Mouse (Mus musculus) forelimb bud, embryonic 11.5 days (tissue): ENCODE measurements around the gene Thada.
A peak's percentile ranks its signal among the peaks of the same experiment; 100 is the strongest.

ENCODE experiments used
- DNase-seq: peaks from one replicate; pipeline ENCODE4 v3.0.0-alpha.2; 2012; ENCODE audit warnings: low read depth, low spot score

The Thada gene

DNA sequence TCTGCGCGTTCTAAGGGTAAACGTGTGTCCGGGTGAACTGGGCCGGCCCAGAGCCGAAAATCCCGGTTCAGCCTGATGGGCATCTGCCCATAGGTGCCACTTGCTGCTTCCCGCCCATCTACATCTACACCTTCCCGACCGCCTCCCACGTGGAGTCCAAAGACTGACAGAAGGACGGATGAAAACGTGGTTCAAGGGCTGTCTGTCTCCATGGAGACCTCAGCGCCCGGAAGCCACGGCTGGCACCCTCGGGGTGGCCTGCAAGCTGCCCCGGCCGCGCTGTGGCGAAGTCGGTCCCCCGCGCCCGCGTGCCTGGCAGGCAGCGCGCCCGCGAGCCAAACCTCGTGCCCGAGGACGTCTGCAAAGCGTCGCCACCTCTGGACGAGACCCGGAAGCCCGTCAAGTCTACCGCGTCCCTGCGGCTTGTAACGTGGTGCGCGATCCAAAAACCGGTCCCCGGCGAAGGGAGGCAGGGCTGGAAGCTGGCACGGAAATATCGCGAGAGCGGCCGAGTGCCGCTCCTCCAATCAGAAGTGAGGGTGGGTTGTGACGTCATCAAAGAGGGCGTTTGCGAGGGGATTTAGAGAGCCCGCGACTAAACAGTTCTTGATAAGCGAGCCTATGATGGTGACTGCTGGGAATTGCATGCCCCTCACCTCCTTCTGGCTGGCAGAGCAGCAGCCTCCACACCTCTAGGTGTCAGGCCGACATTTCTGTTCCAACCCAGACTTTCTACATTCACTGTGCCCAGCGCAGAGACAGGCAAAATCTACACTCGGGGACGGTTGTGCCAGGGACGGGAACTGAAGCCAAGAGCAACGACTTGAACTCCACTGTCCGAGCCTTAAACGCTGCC, at the start of gene Thada:
Thada (minus strand) TSS at position 453 of the 856 bp plus-strand sequence.
- peak; percentile 100 for DNase-seq

GRCm38 (mm10) chr17:84512516-84513085, 46.6 kb upstream of the Thada start:
- peak; percentile 28 for DNase-seq

DNA sequence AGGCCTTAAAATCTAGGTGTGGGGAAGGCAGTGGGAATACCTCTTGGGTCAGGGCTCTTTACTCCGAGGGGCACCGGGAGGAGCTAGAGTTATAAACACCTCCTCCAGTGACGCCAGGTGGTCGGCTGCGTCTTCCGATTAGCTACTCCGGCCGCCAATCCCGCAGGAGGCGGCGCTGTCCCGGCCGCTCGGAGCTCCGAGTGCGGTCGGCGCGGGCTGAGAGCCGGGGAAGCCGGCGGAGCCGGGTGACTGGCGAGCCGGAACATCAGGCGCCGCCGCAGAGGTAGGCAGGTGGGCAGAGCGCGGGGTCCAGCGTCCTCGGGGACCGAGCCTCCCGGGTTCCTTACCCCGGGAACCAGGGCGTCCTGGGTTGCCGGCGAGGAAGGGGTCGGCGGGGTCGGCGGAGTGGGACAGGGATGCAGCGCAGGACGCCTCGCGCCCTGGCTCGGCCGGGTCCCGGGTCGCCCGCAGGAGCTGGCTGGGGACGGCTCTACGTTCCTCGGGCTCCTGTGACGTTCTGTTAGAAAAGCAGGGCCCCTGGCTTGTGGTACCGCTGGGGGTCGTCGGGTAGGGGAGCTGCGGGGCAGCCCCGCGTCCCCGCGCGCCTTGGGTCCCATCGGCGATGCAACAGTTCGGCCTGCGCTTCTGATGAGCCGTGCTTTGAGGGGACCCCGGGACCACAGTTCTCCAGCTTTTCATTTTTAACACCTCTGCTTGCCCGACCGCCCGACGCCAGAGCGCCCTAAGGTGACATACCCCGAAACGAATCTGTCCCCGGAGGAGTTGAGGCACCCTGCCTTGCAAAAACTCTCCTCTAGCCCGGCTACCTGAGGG, 45.9 kb upstream of the Thada start, which contains the start of gene Plekhh2:
Plekhh2 (plus strand) TSS at position 214 of the 834 bp plus-strand sequence.
- peak; percentile 82 for DNase-seq

GRCm38 (mm10) chr17:84510961-84511639, 45.1 kb upstream of the Thada start:
- no peak for DNase-seq

DNA sequence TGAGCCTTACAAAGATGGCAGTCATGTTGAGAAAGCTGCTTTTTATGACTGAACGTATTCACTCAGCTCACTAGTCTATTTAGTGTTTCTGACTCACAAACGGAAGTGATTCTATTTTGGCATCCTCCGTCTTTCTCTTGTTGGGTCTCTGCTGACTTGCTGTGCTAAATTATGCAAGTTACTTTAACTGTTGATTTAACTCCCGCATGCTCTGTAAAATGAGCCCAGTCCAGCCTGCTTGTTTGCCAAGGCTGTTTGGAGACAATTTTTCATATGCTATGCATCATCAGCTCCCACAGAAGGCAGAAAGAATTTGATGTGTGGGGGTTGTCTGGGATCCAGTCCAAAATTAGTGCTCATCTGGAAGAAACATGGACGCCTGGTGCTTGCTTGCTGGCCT, 44.4 kb upstream of the Thada start:
- no peak for DNase-seq

DNA sequence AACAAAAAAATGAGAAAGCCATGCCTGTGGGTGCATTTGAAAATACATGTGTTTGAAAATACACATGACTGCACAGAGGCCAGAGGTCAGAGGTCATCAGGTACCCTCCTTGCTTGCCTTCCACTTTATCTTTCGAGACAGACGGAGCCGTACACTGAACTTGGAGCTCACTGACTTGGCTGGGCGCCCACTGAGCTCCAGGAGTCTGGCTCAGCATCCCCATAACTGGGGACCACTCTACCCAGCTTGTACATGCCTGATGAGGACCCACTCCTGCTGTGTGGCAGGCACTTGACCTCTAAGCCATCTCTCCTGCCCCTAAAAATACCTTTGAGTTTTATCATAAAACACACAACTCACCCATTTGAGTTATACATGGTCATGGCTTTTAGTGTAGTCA, 43.2 kb upstream of the Thada start:
- no peak for DNase-seq

DNA sequence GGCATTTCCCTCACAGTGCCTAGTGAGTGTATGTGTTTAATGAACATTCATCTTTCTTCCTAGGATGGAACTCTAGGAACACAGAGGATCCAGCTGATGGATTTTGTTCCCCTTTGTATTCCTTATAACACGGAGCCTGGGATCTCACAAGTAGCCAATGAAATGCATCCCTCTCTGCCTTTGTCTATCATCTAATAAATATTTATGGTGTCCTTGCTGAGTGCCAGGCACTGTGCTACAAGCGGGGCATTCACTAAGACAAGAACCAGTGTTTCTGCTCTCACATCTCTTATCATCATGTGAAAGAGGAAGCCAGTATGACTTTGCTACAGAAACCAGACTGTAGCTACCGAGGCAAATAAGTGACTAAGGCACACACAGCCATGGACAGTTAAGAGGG, 42.7 kb upstream of the Thada start:
- no peak for DNase-seq

DNA sequence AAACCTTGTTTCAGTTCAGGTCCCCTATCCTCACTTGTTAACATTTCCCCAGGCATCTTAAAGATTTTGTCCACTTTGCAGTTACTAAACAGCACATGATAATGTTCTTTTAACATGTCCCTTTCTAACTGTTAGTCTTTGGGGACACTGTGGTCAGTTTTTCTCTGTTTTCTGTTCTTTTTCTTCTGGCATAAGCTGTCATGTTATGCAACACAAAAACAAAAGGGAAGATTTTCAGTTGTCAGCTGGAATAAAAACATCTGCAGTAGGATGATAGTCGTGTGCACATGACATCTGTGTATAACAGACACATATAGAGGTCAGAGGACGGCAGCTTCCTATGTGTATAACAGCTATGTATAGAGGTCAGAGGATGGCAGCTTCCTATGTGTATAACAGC, 39.9 kb upstream of the Thada start:
- DNase-seq = no peak

DNA sequence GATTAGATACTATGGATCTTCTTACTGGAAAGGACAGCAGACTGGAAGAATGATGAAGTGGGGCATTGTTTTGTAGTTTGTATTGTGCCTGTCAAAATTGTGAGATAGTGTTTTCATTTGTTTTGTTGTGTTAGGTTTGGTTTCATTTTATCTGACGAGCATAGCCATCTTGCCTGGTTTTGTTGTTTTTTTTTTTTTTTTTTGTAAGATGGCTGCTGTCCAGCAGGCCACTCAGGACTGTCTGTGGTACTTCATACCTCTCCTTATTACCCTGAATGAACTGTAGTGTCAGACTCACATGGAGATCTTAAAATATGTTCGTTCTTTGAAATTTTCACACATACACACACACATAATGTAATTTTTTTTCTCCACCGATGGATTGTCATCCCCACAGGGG, 36.3 kb upstream of the Thada start:
- DNase-seq = no peak

- no peak for DNase-seq
Observed at GRCm38 (mm10) chr17:84498639-84499038, 32.6 kb upstream of the Thada start.

- no peak for DNase-seq
Observed at GRCm38 (mm10) chr17:84497972-84498604, 32.1 kb upstream of the Thada start.

- DNase-seq = no peak
Observed at GRCm38 (mm10) chr17:84497559-84497958, 31.6 kb upstream of the Thada start.

DNA sequence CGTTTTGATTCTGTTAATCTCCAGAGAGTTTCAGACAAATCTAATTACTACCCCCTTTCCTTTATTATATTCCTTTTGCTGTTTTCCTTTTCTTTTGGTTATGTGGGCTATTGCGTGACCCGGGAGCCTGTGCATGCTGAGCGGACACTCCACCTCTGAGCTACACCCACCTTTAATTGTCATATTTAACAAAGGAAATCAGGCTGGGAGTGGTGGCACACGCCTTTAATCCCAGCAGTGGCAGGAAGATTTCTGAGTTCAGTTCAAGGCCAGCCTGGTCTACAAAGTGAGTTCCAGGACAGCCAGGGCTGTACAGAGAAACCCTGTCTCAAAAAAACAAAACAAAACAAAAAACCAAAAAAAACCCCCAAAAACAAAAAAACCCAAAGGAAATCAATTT, 31.0 kb upstream of the Thada start:
- DNase-seq = no peak

GRCm38 (mm10) chr17:84492255-84492880, 26.4 kb upstream of the Thada start:
- DNase-seq = peak; percentile 30

GRCm38 (mm10) chr17:84487415-84487814, 21.4 kb upstream of the Thada start:
- no peak for DNase-seq

- DNase-seq = no peak
Observed at GRCm38 (mm10) chr17:84483673-84484320, 17.8 kb upstream of the Thada start.

GRCm38 (mm10) chr17:84482831-84483230, 16.8 kb upstream of the Thada start:
- DNase-seq = no peak

- DNase-seq = peak; percentile 51
Observed at GRCm38 (mm10) chr17:84480464-84481355, 14.7 kb upstream of the Thada start.

DNA sequence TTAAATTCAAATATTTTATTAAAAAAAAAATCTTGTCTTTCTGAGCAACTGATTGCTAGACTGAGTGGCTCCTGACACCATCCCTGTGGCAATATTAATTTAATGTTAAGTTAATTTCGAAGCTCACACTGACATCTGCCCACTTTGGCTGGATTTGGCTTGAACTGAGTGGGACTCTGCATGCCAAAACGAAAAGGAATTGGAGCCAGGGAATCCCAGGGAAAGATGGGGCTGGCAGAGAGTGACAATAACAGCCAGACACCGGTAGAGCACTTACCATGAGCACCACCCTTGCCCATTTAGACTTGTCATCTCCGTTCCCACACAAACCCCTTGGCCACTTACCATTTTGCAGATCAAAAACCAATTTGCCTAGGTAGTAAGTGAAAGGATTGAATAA, 12.3 kb upstream of the Thada start:
- DNase-seq = no peak
